Mouse (Mus musculus): ENCODE measurements around the gene Uri1. TPM values are rescaled to one million over a fixed set of nuclear protein-coding genes. Genes with fewer than 3 reads are reported as not detected.
A peak's percentile ranks its signal among the peaks of the same experiment; 100 is the strongest.

Uri1 gene
- polyA plus RNA-seq, 1 experiment from 2014 or later: 8.8 TPM

- no peak overlapping the region for H3K27ac ChIP-seq (ENCODE audit: low read length)
- ATAC-seq (ENCODE audit: low read depth): no peak
- no peaks in the 10 kb centered on the region for H3K36me3 ChIP-seq (ENCODE audit: control insufficient read depth, insufficient read depth)
- 30% methylated on average over 4 of the region's 4 CpGs for WGBS (ENCODE audit: insufficient replicate concordance)
- H3K4me1 ChIP-seq (ENCODE audit: control insufficient read depth, low read depth, low read length): no peaks in the 10 kb centered on the region
- no peak overlapping the region for H3K9ac ChIP-seq (ENCODE audit: low read depth, low read length)
- H3K4me2 ChIP-seq (ENCODE audit: low read depth, low read length): no peak overlapping the region
- no peaks in the 10 kb centered on the region for H3K27me3 ChIP-seq (ENCODE audit: control insufficient read depth, insufficient read depth, low read depth, low read length)
- H3K9me3 ChIP-seq (replicated peaks; ENCODE audit: control insufficient read depth, low read length): no peaks in the 10 kb centered on the region
- no peak overlapping the region for H3K4me3 ChIP-seq (ENCODE audit: low read depth, low read length)
Measured at GRCm38 (mm10) chr7:38024839-38025238, 1.5 kb upstream of the Uri1 start.

GRCm38 (mm10) chr7:38019770-38020169, 3.6 kb downstream of the Uri1 start:
- Histone ChIP-seq H3K27me3 (ENCODE audit: control insufficient read depth, insufficient read depth, low read depth, low read length) (no peaks in the 10 kb centered on the region), H3K9me3 (replicated peaks; ENCODE audit: control insufficient read depth, low read length) (no peaks in the 10 kb centered on the region), H3K4me1 (ENCODE audit: control insufficient read depth, low read depth, low read length) (peaks cover 3% of the 10 kb centered on the region; the same call in 1 of the 2 replicates), H3K4me2 (ENCODE audit: low read depth, low read length) (peak overlapping the region; percentile 87), H3K9ac (ENCODE audit: low read depth, low read length) (peak overlapping the region; percentile 77), H3K4me3 (ENCODE audit: low read depth, low read length) (peak overlapping the region; percentile 83), H3K36me3 (ENCODE audit: control insufficient read depth, insufficient read depth) (no peaks in the 10 kb centered on the region), H3K27ac (ENCODE audit: low read length) (no peak overlapping the region)
- 36% methylated on average over 2 of the region's 2 CpGs for WGBS (ENCODE audit: insufficient replicate concordance)
- no peak for ATAC-seq (ENCODE audit: low read depth)

- WGBS (ENCODE audit: insufficient replicate concordance): under 1% methylated on average over 25 of the region's 49 CpGs
- H3K9ac ChIP-seq (ENCODE audit: low read depth, low read length): peak overlapping the region; percentile 77
- peak; percentile 85 for ATAC-seq (ENCODE audit: low read depth)
- no peaks in the 10 kb centered on the region for H3K36me3 ChIP-seq (ENCODE audit: control insufficient read depth, insufficient read depth)
- peaks cover 3% of the 10 kb centered on the region; the same call in 1 of the 2 replicates for H3K4me1 ChIP-seq (ENCODE audit: control insufficient read depth, low read depth, low read length)
- no peaks in the 10 kb centered on the region for H3K27me3 ChIP-seq (ENCODE audit: control insufficient read depth, insufficient read depth, low read depth, low read length)
- H3K4me3 ChIP-seq (ENCODE audit: low read depth, low read length): peak overlapping the region; percentile 83
- H3K27ac ChIP-seq (ENCODE audit: low read length): peak overlapping the region; percentile 82
- H3K9me3 ChIP-seq (replicated peaks; ENCODE audit: control insufficient read depth, low read length): no peaks in the 10 kb centered on the region
- peak overlapping the region; percentile 87 for H3K4me2 ChIP-seq (ENCODE audit: low read depth, low read length)
Measured at GRCm38 (mm10) chr7:38019369-38019749, 4.0 kb downstream of the Uri1 start.

- Histone ChIP-seq H3K36me3 (ENCODE audit: control insufficient read depth, insufficient read depth) (no peaks in the 10 kb centered on the region), H3K9me3 (replicated peaks; ENCODE audit: control insufficient read depth, low read length) (no peaks in the 10 kb centered on the region), H3K27ac (ENCODE audit: low read length) (peak overlapping the region; percentile 82), H3K4me3 (ENCODE audit: low read depth, low read length) (peak overlapping the region; percentile 83), H3K9ac (ENCODE audit: low read depth, low read length) (peak overlapping the region; percentile 77), H3K4me2 (ENCODE audit: low read depth, low read length) (peak overlapping the region; percentile 87), H3K4me1 (ENCODE audit: control insufficient read depth, low read depth, low read length) (peaks cover 3% of the 10 kb centered on the region; the same call in 1 of the 2 replicates), H3K27me3 (ENCODE audit: control insufficient read depth, insufficient read depth, low read depth, low read length) (no peaks in the 10 kb centered on the region)
- ATAC-seq (ENCODE audit: low read depth): peak; percentile 73
- WGBS (ENCODE audit: insufficient replicate concordance): under 1% methylated on average over 67 of the region's 67 CpGs
Measured at GRCm38 (mm10) chr7:38018416-38019368, 4.7 kb downstream of the Uri1 start.

- Histone ChIP-seq H3K4me3 (ENCODE audit: low read depth, low read length) (no peak overlapping the region), H3K36me3 (ENCODE audit: control insufficient read depth, insufficient read depth) (no peaks in the 10 kb centered on the region), H3K4me2 (ENCODE audit: low read depth, low read length) (no peak overlapping the region), H3K9me3 (replicated peaks; ENCODE audit: control insufficient read depth, low read length) (no peaks in the 10 kb centered on the region), H3K27ac (ENCODE audit: low read length) (no peak overlapping the region), H3K27me3 (ENCODE audit: control insufficient read depth, insufficient read depth, low read depth, low read length) (no peaks in the 10 kb centered on the region), H3K4me1 (ENCODE audit: control insufficient read depth, low read depth, low read length) (peaks cover 3% of the 10 kb centered on the region; the same call in 1 of the 2 replicates), H3K9ac (ENCODE audit: low read depth, low read length) (no peak overlapping the region)
- ATAC-seq (ENCODE audit: low read depth): no peak
- WGBS (ENCODE audit: insufficient replicate concordance): 55% methylated on average over 5 of the region's 5 CpGs
Measured at GRCm38 (mm10) chr7:38015356-38015755, 8.0 kb downstream of the Uri1 start.

GRCm38 (mm10) chr7:38013946-38014345, 9.4 kb downstream of the Uri1 start:
- Histone ChIP-seq H3K27ac (ENCODE audit: low read length) (no peak overlapping the region), H3K4me2 (ENCODE audit: low read depth, low read length) (no peak overlapping the region), H3K27me3 (ENCODE audit: control insufficient read depth, insufficient read depth, low read depth, low read length) (no peaks in the 10 kb centered on the region), H3K9ac (ENCODE audit: low read depth, low read length) (no peak overlapping the region), H3K36me3 (ENCODE audit: control insufficient read depth, insufficient read depth) (no peaks in the 10 kb centered on the region), H3K4me1 (ENCODE audit: control insufficient read depth, low read depth, low read length) (no peaks in the 10 kb centered on the region; the same call in 1 of the 2 replicates), H3K4me3 (ENCODE audit: low read depth, low read length) (no peak overlapping the region), H3K9me3 (replicated peaks; ENCODE audit: control insufficient read depth, low read length) (no peaks in the 10 kb centered on the region)
- WGBS (ENCODE audit: insufficient replicate concordance): 59% methylated on average over 3 of the region's 3 CpGs
- ATAC-seq (ENCODE audit: low read depth): no peak

- WGBS (ENCODE audit: insufficient replicate concordance): 88% methylated on average over 4 of the region's 4 CpGs
- ATAC-seq (ENCODE audit: low read depth): no peak
- no peak overlapping the region for H3K4me3 ChIP-seq (ENCODE audit: low read depth, low read length)
- H3K27me3 ChIP-seq (ENCODE audit: control insufficient read depth, insufficient read depth, low read depth, low read length): no peaks in the 10 kb centered on the region
- no peaks in the 10 kb centered on the region; the same call in 1 of the 2 replicates for H3K4me1 ChIP-seq (ENCODE audit: control insufficient read depth, low read depth, low read length)
- no peak overlapping the region for H3K9ac ChIP-seq (ENCODE audit: low read depth, low read length)
- H3K36me3 ChIP-seq (ENCODE audit: control insufficient read depth, insufficient read depth): no peaks in the 10 kb centered on the region
- no peak overlapping the region for H3K27ac ChIP-seq (ENCODE audit: low read length)
- no peak overlapping the region for H3K4me2 ChIP-seq (ENCODE audit: low read depth, low read length)
- H3K9me3 ChIP-seq (replicated peaks; ENCODE audit: control insufficient read depth, low read length): no peaks in the 10 kb centered on the region
Measured at GRCm38 (mm10) chr7:38012811-38013210, 10.5 kb downstream of the Uri1 start.

GRCm38 (mm10) chr7:38008359-38008758, 15.0 kb downstream of the Uri1 start:
- Histone ChIP-seq H3K27ac (ENCODE audit: low read length) (no peak overlapping the region), H3K27me3 (ENCODE audit: control insufficient read depth, insufficient read depth, low read depth, low read length) (no peaks in the 10 kb centered on the region), H3K4me3 (ENCODE audit: low read depth, low read length) (no peak overlapping the region), H3K9me3 (replicated peaks; ENCODE audit: control insufficient read depth, low read length) (no peaks in the 10 kb centered on the region), H3K4me1 (ENCODE audit: control insufficient read depth, low read depth, low read length) (no peaks in the 10 kb centered on the region; the same call in 1 of the 2 replicates), H3K4me2 (ENCODE audit: low read depth, low read length) (no peak overlapping the region), H3K9ac (ENCODE audit: low read depth, low read length) (no peak overlapping the region), H3K36me3 (ENCODE audit: control insufficient read depth, insufficient read depth) (no peaks in the 10 kb centered on the region)
- no peak for ATAC-seq (ENCODE audit: low read depth)
- 79% methylated on average over 6 of the region's 6 CpGs for WGBS (ENCODE audit: insufficient replicate concordance)

- H3K9me3 ChIP-seq (replicated peaks; ENCODE audit: control insufficient read depth, low read length): no peaks in the 10 kb centered on the region
- no peaks in the 10 kb centered on the region for H3K27me3 ChIP-seq (ENCODE audit: control insufficient read depth, insufficient read depth, low read depth, low read length)
- no peak for ATAC-seq (ENCODE audit: low read depth)
- 59% methylated on average over 2 of the region's 2 CpGs for WGBS (ENCODE audit: insufficient replicate concordance)
- H3K4me1 ChIP-seq (ENCODE audit: control insufficient read depth, low read depth, low read length): no peaks in the 10 kb centered on the region
- H3K27ac ChIP-seq (ENCODE audit: low read length): no peak overlapping the region
- no peak overlapping the region for H3K4me2 ChIP-seq (ENCODE audit: low read depth, low read length)
- no peak overlapping the region for H3K4me3 ChIP-seq (ENCODE audit: low read depth, low read length)
- H3K36me3 ChIP-seq (ENCODE audit: control insufficient read depth, insufficient read depth): no peaks in the 10 kb centered on the region
- no peak overlapping the region for H3K9ac ChIP-seq (ENCODE audit: low read depth, low read length)
Measured at GRCm38 (mm10) chr7:38002451-38002850, 20.9 kb downstream of the Uri1 start.
